Mouse (Mus musculus) embryonic fibroblast, embryonic 13.5 days (primary cell): ENCODE results near the gene Babam2.

Experiments used
- CTCF ChIP-seq: IDR thresholded peaks from 2 replicates; pipeline ENCODE4 v1.5.1; 2011; ENCODE audit warnings: mild to moderate bottlenecking, control low read depth, low read length, moderate library complexity, borderline replicate concordance; ENCODE audit not compliant: insufficient read depth
- POLR2A ChIP-seq: IDR thresholded peaks from 2 replicates; pipeline ENCODE4 v1.6.1; 2011; ENCODE audit warnings: low read depth, mild to moderate bottlenecking, control low read depth, low read length, moderate library complexity

GRCm38 (mm10) chr5:31904968-31905683 is 207.6 kb downstream of the Babam2 start:
- TF ChIP-seq CTCF (no peak), POLR2A (no peak)
